Mouse (Mus musculus): Measurements from ENCODE around the gene H2-Q2. TPM values are rescaled to one million over a fixed set of nuclear protein-coding genes. Genes with fewer than 3 reads are reported as not detected.
A peak's percentile ranks its signal among the peaks of the same experiment; 100 is the strongest.
"Not testable (repeated sequence)": the region's sequence is repeated elsewhere in the genome, so short reads cannot be mapped to it uniquely, and the experiment has no call there.

The H2-Q2 gene
- not detected in 2 replicates for polyA plus RNA-seq (2012; ENCODE audit: insufficient read depth, insufficient read length, missing spikeins)

GRCm38 (mm10) chr17:35342071-35342671 lies at the start of gene H2-Q2:
Gene H2-Q2 (plus strand): TSS chr17:35342242.
- Histone ChIP-seq H3K4me3 (ENCODE audit: insufficient read depth, low read depth, low read length) (peak within 1 kb of the TSS; percentile 51), H3K4me1 (ENCODE audit: control insufficient read depth, insufficient read depth, insufficient read length, low read length) (no peaks in the 10 kb centered on the region), H3K27ac (replicated peaks; ENCODE audit: low read depth, low read length) (no peak within 1 kb of the TSS)

GRCm38 (mm10) chr17:35295796-35296195 lies 46.2 kb upstream of the H2-Q2 start:
- not testable (repeated sequence) for H3K27ac ChIP-seq (replicated peaks; ENCODE audit: low read depth, low read length); H3K4me1 ChIP-seq (ENCODE audit: control insufficient read depth, insufficient read depth, insufficient read length, low read length); H3K4me3 ChIP-seq (ENCODE audit: insufficient read depth, low read depth, low read length)

- H3K4me3 ChIP-seq (ENCODE audit: insufficient read depth, low read depth, low read length); H3K27ac ChIP-seq (replicated peaks; ENCODE audit: low read depth, low read length); H3K4me1 ChIP-seq (ENCODE audit: control insufficient read depth, insufficient read depth, insufficient read length, low read length): not testable (repeated sequence)
These were observed 41.6 kb upstream of the H2-Q2 start for GRCm38 (mm10) chr17:35300261-35300945.

- H3K27ac ChIP-seq (replicated peaks; ENCODE audit: low read depth, low read length) = no peak overlapping the region
- H3K4me1 ChIP-seq (ENCODE audit: control insufficient read depth, insufficient read depth, insufficient read length, low read length) = no peaks in the 10 kb centered on the region
- 0 out of 2 replicates have a peak overlapping the region, but pooled peaks have one; percentile 2 for H3K4me3 ChIP-seq (ENCODE audit: insufficient read depth, low read depth, low read length)
These were observed 40.3 kb upstream of the H2-Q2 start for GRCm38 (mm10) chr17:35301645-35302258.

GRCm38 (mm10) chr17:35303271-35303670 lies 38.8 kb upstream of the H2-Q2 start:
- no peak overlapping the region for H3K27ac ChIP-seq (replicated peaks; ENCODE audit: low read depth, low read length)
- H3K4me1 ChIP-seq (ENCODE audit: control insufficient read depth, insufficient read depth, insufficient read length, low read length) = no peaks in the 10 kb centered on the region
- H3K4me3 ChIP-seq (ENCODE audit: insufficient read depth, low read depth, low read length) = no peak overlapping the region

GRCm38 (mm10) chr17:35303756-35304350 lies 38.2 kb upstream of the H2-Q2 start:
- Histone ChIP-seq H3K4me3 (ENCODE audit: insufficient read depth, low read depth, low read length) (no peak overlapping the region), H3K4me1 (ENCODE audit: control insufficient read depth, insufficient read depth, insufficient read length, low read length) (no peaks in the 10 kb centered on the region), H3K27ac (replicated peaks; ENCODE audit: low read depth, low read length) (no peak overlapping the region)

- Histone ChIP-seq H3K4me3 (ENCODE audit: insufficient read depth, low read depth, low read length) (no peak overlapping the region), H3K27ac (replicated peaks; ENCODE audit: low read depth, low read length) (no peak overlapping the region), H3K4me1 (ENCODE audit: control insufficient read depth, insufficient read depth, insufficient read length, low read length) (no peaks in the 10 kb centered on the region)
These were observed 37.6 kb upstream of the H2-Q2 start for GRCm38 (mm10) chr17:35304478-35304877.

- H3K4me3 ChIP-seq (ENCODE audit: insufficient read depth, low read depth, low read length); H3K27ac ChIP-seq (replicated peaks; ENCODE audit: low read depth, low read length); H3K4me1 ChIP-seq (ENCODE audit: control insufficient read depth, insufficient read depth, insufficient read length, low read length): not testable (repeated sequence)
These were observed 37.1 kb upstream of the H2-Q2 start for GRCm38 (mm10) chr17:35304921-35305320.

- no peaks in the 10 kb centered on the region for H3K4me1 ChIP-seq (ENCODE audit: control insufficient read depth, insufficient read depth, insufficient read length, low read length)
- H3K4me3 ChIP-seq (ENCODE audit: insufficient read depth, low read depth, low read length) = no peak overlapping the region
- H3K27ac ChIP-seq (replicated peaks; ENCODE audit: low read depth, low read length) = no peak overlapping the region
These were observed 23.4 kb upstream of the H2-Q2 start for GRCm38 (mm10) chr17:35318671-35319070.

- Histone ChIP-seq H3K4me3 (ENCODE audit: insufficient read depth, low read depth, low read length) (peak within 1 kb of the TSS; percentile 22), H3K4me1 (ENCODE audit: control insufficient read depth, insufficient read depth, insufficient read length, low read length) (no peaks in the 10 kb centered on the region), H3K27ac (replicated peaks; ENCODE audit: low read depth, low read length) (no peak within 1 kb of the TSS)
These were observed 21.5 kb upstream of the H2-Q2 start, which contains the start of gene H2-Q1 for GRCm38 (mm10) chr17:35320327-35321081. Gene H2-Q1 (plus strand): TSS chr17:35320405.

- H3K27ac ChIP-seq (replicated peaks; ENCODE audit: low read depth, low read length); H3K4me1 ChIP-seq (ENCODE audit: control insufficient read depth, insufficient read depth, insufficient read length, low read length); H3K4me3 ChIP-seq (ENCODE audit: insufficient read depth, low read depth, low read length): not testable (repeated sequence)
These were observed 16.9 kb upstream of the H2-Q2 start for GRCm38 (mm10) chr17:35325124-35325523.

- H3K4me3 ChIP-seq (ENCODE audit: insufficient read depth, low read depth, low read length); H3K27ac ChIP-seq (replicated peaks; ENCODE audit: low read depth, low read length); H3K4me1 ChIP-seq (ENCODE audit: control insufficient read depth, insufficient read depth, insufficient read length, low read length): not testable (repeated sequence)
These were observed 16.0 kb upstream of the H2-Q2 start for GRCm38 (mm10) chr17:35326000-35326399.

- not testable (repeated sequence) for H3K4me3 ChIP-seq (ENCODE audit: insufficient read depth, low read depth, low read length); H3K4me1 ChIP-seq (ENCODE audit: control insufficient read depth, insufficient read depth, insufficient read length, low read length); H3K27ac ChIP-seq (replicated peaks; ENCODE audit: low read depth, low read length)
These were observed 12.3 kb upstream of the H2-Q2 start for GRCm38 (mm10) chr17:35329714-35330113.

GRCm38 (mm10) chr17:35331546-35331945 lies 10.5 kb upstream of the H2-Q2 start:
- H3K4me3 ChIP-seq (ENCODE audit: insufficient read depth, low read depth, low read length); H3K4me1 ChIP-seq (ENCODE audit: control insufficient read depth, insufficient read depth, insufficient read length, low read length); H3K27ac ChIP-seq (replicated peaks; ENCODE audit: low read depth, low read length): not testable (repeated sequence)

Measured in brown adipose tissue, adult 24 weeks (tissue).